Mouse (Mus musculus) forebrain, embryonic 12.5 days (tissue): ENCODE data around the gene Zfpm1. TPM values are rescaled to one million over a fixed set of nuclear protein-coding genes. Genes with fewer than 3 reads are reported as not detected.
A peak's percentile ranks its signal among the peaks of the same experiment; 100 is the strongest.

Source experiments
- ATAC-seq: fragments of 200-750 bp; cut with Nextera tagmentation; 2 replicates; pipeline ENCODE4 v1.8.0; 2017; ENCODE audit warnings: moderate TSS enrichment; ENCODE audit not compliant: low FRiP score
- H3K27ac ChIP-seq: fragments of 300-500 bp; sonication (generic); 2 replicates; pipeline ENCODE4 v1.5.1; 2016; ENCODE audit warnings: mild to moderate bottlenecking
- H3K27me3 ChIP-seq: fragments of 300-500 bp; sonication (generic); 2 replicates; pipeline ENCODE4 v1.6.1; 2016; ENCODE audit warnings: mild to moderate bottlenecking
- H3K36me3 ChIP-seq: fragments of 300-500 bp; sonication (generic); replicated peaks from 2 replicates; pipeline ENCODE4 v1.6.1; 2016; ENCODE audit warnings: mild to moderate bottlenecking
- H3K4me1 ChIP-seq: fragments of 300-500 bp; sonication (generic); 2 replicates; pipeline ENCODE4 v1.6.1; 2016
- H3K4me2 ChIP-seq: fragments of 300-500 bp; sonication (generic); 2 replicates; pipeline ENCODE4 v1.6.1; 2016; ENCODE audit warnings: mild to moderate bottlenecking, moderate library complexity
- H3K4me3 ChIP-seq: fragments of 300-500 bp; sonication (generic); replicated peaks from 2 replicates; pipeline ENCODE4 v1.5.1; 2016; ENCODE audit warnings: mild to moderate bottlenecking
- H3K9ac ChIP-seq: fragments of 300-500 bp; sonication (generic); 2 replicates; pipeline ENCODE4 v1.6.1; 2016; ENCODE audit warnings: mild to moderate bottlenecking
- H3K9me3 ChIP-seq: fragments of 300-500 bp; sonication (generic); 2 replicates; pipeline ENCODE4 v1.6.1; 2016
- WGBS: fragments of 180-500 bp; shearing (Covaris S2); methylation state at CpG from one replicate; pipeline ENCODE4 v1.1.7; 2016; 5-methylcytosine and 5-hydroxymethylcytosine counted together
- polyA plus RNA-seq: library from polyadenylated mRNA; unstranded; fragments of >200 nt; fragmentation: Nextera tagmentation; extraction: Ambion mirVana; gene quantifications from 2 replicates; pipeline ENCODE4 v1.2.1, GENCODE M21; 2016

The Zfpm1 gene
- polyA plus RNA-seq, 1 experiment from 2014 or later = 1.2 TPM

GRCm38 (mm10) chr8:122345181-122346095, 63.5 kb downstream of the Zfpm1 start:
- H3K9me3 ChIP-seq = no peaks in the 10 kb centered on the region
- H3K27me3 ChIP-seq = peaks cover 89% of the 10 kb centered on the region
- no peak overlapping the region for H3K4me3 ChIP-seq
- H3K4me2 ChIP-seq = no peak overlapping the region
- no peak for ATAC-seq
- peaks cover 33% of the 10 kb centered on the region for H3K4me1 ChIP-seq
- WGBS = 56% methylated on average over 12 of the region's 12 CpGs
- H3K9ac ChIP-seq = no peak overlapping the region
- no peaks in the 10 kb centered on the region for H3K36me3 ChIP-seq
- H3K27ac ChIP-seq = no peak overlapping the region

DNA sequence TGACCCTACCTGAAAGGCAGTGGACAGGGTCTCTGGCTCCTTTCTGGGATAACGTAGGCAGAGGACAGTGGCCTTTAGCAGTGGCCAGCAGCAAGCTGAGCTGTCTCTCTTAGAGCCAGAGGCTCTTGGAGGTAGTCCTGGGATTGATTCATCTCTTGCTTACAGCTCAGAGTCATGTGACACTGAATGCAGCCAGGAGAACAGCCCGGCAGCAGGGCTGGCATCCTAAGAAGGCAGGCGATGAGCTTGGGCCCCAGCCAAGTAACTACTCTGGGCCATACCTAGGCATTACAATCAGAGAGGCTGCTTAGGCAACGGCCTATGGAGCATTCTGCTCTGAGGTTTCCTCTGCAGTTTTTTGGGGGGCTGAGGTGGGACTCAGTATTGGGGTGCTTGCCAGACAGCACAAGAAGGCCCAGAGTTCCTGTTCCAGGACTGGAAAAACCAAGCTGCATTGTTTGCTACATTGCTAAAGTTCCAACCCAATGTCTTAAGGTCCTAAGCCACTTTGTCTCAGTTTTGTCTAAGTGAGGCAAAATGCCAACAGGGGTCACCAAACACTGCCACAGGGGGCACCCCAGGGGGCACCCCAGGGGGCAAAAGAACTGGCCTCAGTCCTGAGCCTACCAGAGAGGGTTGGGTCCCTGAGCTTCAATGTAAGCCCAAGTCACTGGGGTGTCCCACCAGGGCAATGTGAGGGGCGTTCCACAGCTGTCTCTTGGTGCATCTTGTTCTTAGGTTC, 66.0 kb downstream of the Zfpm1 start:
- no peak overlapping the region for H3K4me2 ChIP-seq
- no peak overlapping the region for H3K9ac ChIP-seq
- 74% methylated on average over 5 of the region's 5 CpGs for WGBS
- no peak overlapping the region for H3K4me3 ChIP-seq
- H3K27ac ChIP-seq = no peak overlapping the region
- no peaks in the 10 kb centered on the region for H3K36me3 ChIP-seq
- peaks cover 38% of the 10 kb centered on the region for H3K4me1 ChIP-seq
- H3K27me3 ChIP-seq = peaks cover 84% of the 10 kb centered on the region
- no peaks in the 10 kb centered on the region for H3K9me3 ChIP-seq
- ATAC-seq = no peak

GRCm38 (mm10) chr8:122349357-122350297, 67.7 kb downstream of the Zfpm1 start:
- peaks cover 77% of the 10 kb centered on the region for H3K27me3 ChIP-seq
- H3K9me3 ChIP-seq = no peaks in the 10 kb centered on the region
- no peak overlapping the region for H3K4me3 ChIP-seq
- H3K36me3 ChIP-seq = no peaks in the 10 kb centered on the region
- no peak for ATAC-seq
- peaks cover 25% of the 10 kb centered on the region for H3K4me1 ChIP-seq
- WGBS = 48% methylated on average over 15 of the region's 15 CpGs
- no peak overlapping the region for H3K9ac ChIP-seq
- no peak overlapping the region; the same call in 1 of the 2 replicates for H3K4me2 ChIP-seq
- H3K27ac ChIP-seq = no peak overlapping the region

- H3K9ac ChIP-seq = no peak overlapping the region
- H3K9me3 ChIP-seq = no peaks in the 10 kb centered on the region
- ATAC-seq = peak; percentile 72
- peak overlapping the region; percentile 6; the same call in 1 of the 2 replicates for H3K4me2 ChIP-seq
- H3K27ac ChIP-seq = 0 out of 2 replicates have a peak overlapping the region, but pooled peaks have one; percentile 1
- H3K4me3 ChIP-seq = no peak overlapping the region
- 20% methylated on average over 11 of the region's 11 CpGs for WGBS
- peaks cover 20% of the 10 kb centered on the region for H3K4me1 ChIP-seq
- peaks cover 68% of the 10 kb centered on the region for H3K27me3 ChIP-seq
- H3K36me3 ChIP-seq = no peaks in the 10 kb centered on the region
Observed at GRCm38 (mm10) chr8:122350309-122351089, 68.6 kb downstream of the Zfpm1 start.

DNA sequence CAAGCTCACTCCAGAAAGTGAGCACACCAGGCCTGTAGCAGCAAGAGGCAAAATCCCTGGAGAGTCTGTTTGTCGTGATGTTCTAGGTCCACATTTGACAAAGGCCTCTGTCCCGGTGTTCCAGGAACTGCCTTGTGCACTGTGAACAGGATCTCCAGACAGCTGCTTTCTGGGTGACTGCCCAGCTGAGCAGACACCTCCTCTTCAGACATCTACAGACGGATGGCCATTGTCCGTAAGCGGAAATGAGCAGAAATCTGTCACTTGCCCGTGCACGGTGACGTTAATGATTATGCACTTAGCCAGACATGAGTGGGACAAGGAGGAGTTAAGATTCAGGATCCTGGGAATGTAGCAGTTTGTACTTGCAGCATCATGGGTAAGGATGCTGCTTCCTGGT, 72.2 kb downstream of the Zfpm1 start:
- H3K4me1 ChIP-seq = peaks cover 20% of the 10 kb centered on the region
- H3K4me3 ChIP-seq = no peak overlapping the region
- 83% methylated on average over 8 of the region's 8 CpGs for WGBS
- H3K9ac ChIP-seq = no peak overlapping the region
- no peak for ATAC-seq
- H3K4me2 ChIP-seq = no peak overlapping the region
- H3K27me3 ChIP-seq = peaks cover 57% of the 10 kb centered on the region
- H3K9me3 ChIP-seq = no peaks in the 10 kb centered on the region
- no peak overlapping the region for H3K27ac ChIP-seq
- no peaks in the 10 kb centered on the region for H3K36me3 ChIP-seq

DNA sequence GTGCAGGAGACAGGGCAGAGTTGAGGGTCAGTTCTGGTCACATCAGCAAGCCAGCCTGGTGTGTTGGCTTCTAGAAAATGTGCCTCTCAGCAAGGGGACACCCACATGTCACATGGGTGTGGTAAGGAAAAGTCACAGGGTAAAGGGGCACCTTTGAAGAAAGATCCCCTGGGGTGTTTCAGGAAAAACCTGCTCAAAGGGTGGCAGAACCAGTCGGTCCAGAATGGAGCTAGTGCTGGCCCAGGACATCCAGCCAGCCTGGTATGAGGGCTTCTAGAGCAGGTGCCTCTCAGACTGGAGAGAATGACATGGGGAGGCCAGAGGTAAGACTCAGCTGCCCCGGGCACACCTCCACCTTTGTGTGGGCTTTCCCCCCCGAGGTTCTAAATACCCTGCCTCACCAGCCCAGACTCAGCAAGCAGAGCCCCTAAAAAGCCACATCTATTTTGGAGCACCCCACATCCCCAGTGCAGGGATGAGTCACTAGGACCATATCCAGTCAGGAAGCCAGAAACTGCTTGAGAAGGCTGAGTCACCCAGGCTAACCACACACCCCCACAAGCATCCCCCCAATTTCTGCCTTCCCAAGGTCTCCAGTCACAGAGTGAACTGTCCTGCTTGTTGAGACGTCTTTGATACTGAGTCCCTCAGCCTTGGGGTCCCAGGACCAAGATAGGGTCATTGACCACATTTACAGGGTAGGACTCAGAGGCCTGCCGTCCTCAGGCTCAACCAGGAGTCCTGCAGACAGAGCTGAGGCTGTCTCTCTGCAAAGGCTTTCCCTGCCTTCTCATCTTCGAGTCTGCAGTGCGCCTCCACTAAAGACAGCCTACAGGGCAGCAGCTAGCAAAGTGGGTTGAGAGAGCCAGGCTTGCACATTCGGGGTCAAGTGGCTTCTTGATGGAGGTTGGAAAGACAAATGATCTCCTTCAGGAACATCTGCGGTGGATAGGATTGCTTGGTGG, 74.0 kb downstream of the Zfpm1 start:
- Histone ChIP-seq H3K9me3 (no peaks in the 10 kb centered on the region), H3K27me3 (peaks cover 55% of the 10 kb centered on the region), H3K9ac (no peak overlapping the region), H3K27ac (no peak overlapping the region), H3K36me3 (no peaks in the 10 kb centered on the region), H3K4me2 (no peak overlapping the region), H3K4me3 (no peak overlapping the region), H3K4me1 (peaks cover 3% of the 10 kb centered on the region)
- no peak for ATAC-seq
- WGBS = 77% methylated on average over 9 of the region's 9 CpGs

GRCm38 (mm10) chr8:122357202-122357601, 75.3 kb downstream of the Zfpm1 start:
- ATAC-seq = no peak
- WGBS = 70% methylated on average over 11 of the region's 11 CpGs
- Histone ChIP-seq H3K4me2 (no peak overlapping the region), H3K4me3 (no peak overlapping the region), H3K27me3 (peaks cover 52% of the 10 kb centered on the region), H3K36me3 (no peaks in the 10 kb centered on the region), H3K27ac (no peak overlapping the region), H3K9me3 (no peaks in the 10 kb centered on the region), H3K9ac (no peak overlapping the region), H3K4me1 (no peaks in the 10 kb centered on the region)

DNA sequence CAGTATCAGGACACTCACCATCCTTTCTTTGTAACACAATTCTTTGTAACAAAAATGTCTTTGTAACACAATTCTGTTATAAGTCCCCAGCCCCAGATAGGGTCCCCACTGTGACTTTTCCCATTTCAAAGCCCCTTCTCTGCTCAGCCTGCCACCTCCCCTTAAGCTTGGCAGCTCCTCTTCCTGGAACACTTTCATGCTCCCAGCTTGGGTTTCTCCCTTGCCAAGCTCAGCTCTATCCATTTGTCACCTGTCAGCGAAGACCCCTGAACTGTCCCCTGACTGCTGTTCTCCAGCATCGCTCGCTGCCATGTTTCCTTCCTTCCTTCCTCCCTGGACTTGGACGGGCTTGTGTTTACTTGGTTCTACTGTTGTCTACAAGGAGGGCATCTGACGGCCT, 75.7 kb downstream of the Zfpm1 start:
- H3K4me2 ChIP-seq = no peak overlapping the region
- H3K9me3 ChIP-seq = no peaks in the 10 kb centered on the region
- WGBS = 86% methylated on average over 5 of the region's 5 CpGs
- H3K4me1 ChIP-seq = no peaks in the 10 kb centered on the region
- H3K27me3 ChIP-seq = peaks cover 52% of the 10 kb centered on the region
- no peak for ATAC-seq
- no peaks in the 10 kb centered on the region for H3K36me3 ChIP-seq
- H3K27ac ChIP-seq = no peak overlapping the region
- no peak overlapping the region for H3K4me3 ChIP-seq
- no peak overlapping the region for H3K9ac ChIP-seq

DNA sequence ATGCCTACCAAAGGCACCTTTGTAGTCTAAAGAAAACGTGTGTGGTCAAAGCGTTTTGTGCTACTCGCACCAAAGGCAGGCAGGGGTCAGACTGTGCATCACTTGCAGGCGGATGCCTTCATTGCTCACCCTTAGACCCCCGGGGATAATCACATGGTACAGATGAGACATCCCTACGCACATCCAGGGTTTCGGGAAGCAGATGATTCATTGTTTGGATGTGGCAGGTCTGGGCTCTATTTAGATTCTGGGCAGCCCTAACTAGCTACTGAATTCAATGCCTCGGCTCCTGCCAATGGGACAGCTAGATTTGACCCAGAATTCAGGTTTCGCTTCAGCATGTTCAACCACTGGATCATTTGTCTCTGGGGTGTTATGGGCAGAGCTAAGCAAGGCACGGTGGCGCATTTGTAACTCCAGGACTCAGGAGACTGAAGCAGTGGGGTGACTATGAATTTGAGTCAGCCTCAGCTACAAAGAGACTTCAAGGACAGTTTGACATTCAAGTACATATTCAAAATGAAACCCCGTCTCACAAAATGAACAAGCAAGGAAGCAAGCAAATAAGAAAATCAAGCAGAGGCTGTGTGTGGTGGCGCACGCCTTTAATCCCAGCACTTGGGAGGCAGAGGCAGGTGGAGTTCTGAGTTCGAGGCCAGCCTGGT, 77.3 kb downstream of the Zfpm1 start:
- WGBS = 83% methylated on average over 15 of the region's 15 CpGs
- no peak for ATAC-seq
- H3K9me3 ChIP-seq = no peaks in the 10 kb centered on the region
- no peak overlapping the region for H3K9ac ChIP-seq
- H3K36me3 ChIP-seq = no peaks in the 10 kb centered on the region
- H3K27ac ChIP-seq = no peak overlapping the region
- no peak overlapping the region for H3K4me2 ChIP-seq
- H3K4me3 ChIP-seq = no peak overlapping the region
- H3K4me1 ChIP-seq = no peaks in the 10 kb centered on the region
- H3K27me3 ChIP-seq = peaks cover 57% of the 10 kb centered on the region

DNA sequence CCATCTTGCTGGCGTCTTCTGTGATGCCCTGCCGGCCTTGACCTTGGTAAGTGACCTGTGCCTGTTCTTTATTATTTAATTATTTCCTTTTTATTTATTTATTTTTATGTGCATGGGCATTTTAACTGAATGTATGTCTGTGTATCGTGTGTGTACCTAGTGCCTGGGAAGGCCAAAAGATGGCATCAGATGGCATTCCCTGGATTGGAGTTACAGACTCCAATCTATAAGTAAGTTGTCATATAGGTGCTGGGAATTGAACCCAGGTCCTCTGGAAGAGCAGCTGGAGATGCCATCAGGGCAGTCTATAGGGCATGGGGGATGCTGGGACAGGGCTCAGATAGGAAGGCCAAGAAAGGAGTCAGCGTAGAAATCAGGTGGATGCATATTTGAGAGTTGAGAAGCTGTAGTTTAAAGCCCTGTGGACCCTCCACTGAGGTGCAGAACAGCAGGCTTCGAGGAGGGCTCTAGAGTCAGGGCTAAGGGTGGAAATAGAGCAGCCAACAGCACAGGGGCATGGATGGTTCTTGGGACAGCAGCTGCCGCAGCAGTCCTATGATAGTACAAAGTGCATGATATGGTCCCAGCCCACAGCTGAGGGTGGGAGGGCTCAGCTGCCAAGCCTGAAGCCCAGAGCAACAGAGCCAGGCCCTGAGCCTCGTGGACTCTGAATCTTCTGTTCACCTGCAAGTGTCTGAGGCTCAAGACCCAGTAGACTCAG, 78.9 kb downstream of the Zfpm1 start, which contains the start of gene Trhr2:
Gene Trhr2 (minus strand): TSS at position 51 of the 721 bp plus-strand sequence.
- no peak for ATAC-seq
- H3K9ac ChIP-seq = no peak within 1 kb of the TSS
- H3K36me3 ChIP-seq = no peaks in the 10 kb centered on the region
- no peak within 1 kb of the TSS for H3K4me2 ChIP-seq
- 86% methylated on average over 7 of the region's 7 CpGs for WGBS
- no peak within 1 kb of the TSS for H3K27ac ChIP-seq
- H3K27me3 ChIP-seq = peaks cover 53% of the 10 kb centered on the region
- no peaks in the 10 kb centered on the region for H3K4me1 ChIP-seq
- no peak within 1 kb of the TSS for H3K4me3 ChIP-seq
- no peaks in the 10 kb centered on the region for H3K9me3 ChIP-seq
